27 mouse cellular contexts compared by ENCODE assay signal in genomic region chr4:25610481-25610880, GRCm38 (mm10).
"Had no signal": no experiment of that assay in that cellular context is flagged by ENCODE, and none has a peak within 500 bp of the region (broad histone marks: within the 10 kb centered on the region; RNA-seq: fewer than 3 reads in every experiment).

No protein-coding gene starts in this region.

- H3K9me3 ChIP-seq: heart, embryonic 13.5 days; heart, embryonic 15.5 days; hindbrain, embryonic 13.5 days; hindbrain, embryonic 15.5 days; kidney, embryonic 15.5 days; limb, embryonic 13.5 days; limb, embryonic 15.5 days; liver, embryonic 12.5 days had no signal

- DNase-seq: gastrocnemius, postnatal 14 days; gastrocnemius, postnatal 36 days; heart, adult 11 months; heart, adult 2 months; heart, postnatal 14 days; heart, postnatal 36 days; kidney, adult 11 months; kidney, adult 2 months; kidney, adult 9 months; kidney, postnatal 14 days; kidney, postnatal 36 days; layer of hippocampus, adult 9-11 months; layer of hippocampus, postnatal 36 days; left cerebral cortex, postnatal 4 days had no signal

- H3K4me3 ChIP-seq: heart, adult 2 months; heart, embryonic 13.5 days; heart, embryonic 15.5 days; hindbrain, embryonic 13.5 days; hindbrain, embryonic 15.5 days; kidney, embryonic 15.5 days; limb, embryonic 13.5 days; limb, embryonic 15.5 days; liver, embryonic 12.5 days had no signal

- H3K36me3 ChIP-seq: heart, embryonic 13.5 days; heart, embryonic 15.5 days; hindbrain, embryonic 13.5 days; hindbrain, embryonic 15.5 days; kidney, embryonic 15.5 days; limb, embryonic 13.5 days; limb, embryonic 15.5 days; liver, embryonic 12.5 days had no signal

- H3K9ac ChIP-seq: heart, embryonic 13.5 days; heart, embryonic 15.5 days; hindbrain, embryonic 13.5 days; hindbrain, embryonic 15.5 days; kidney, embryonic 15.5 days; limb, embryonic 13.5 days; limb, embryonic 15.5 days; liver, embryonic 12.5 days; liver, embryonic 14.5 days had no signal

- H3K27ac ChIP-seq: heart, adult 2 months; heart, embryonic 13.5 days; heart, embryonic 15.5 days; hindbrain, embryonic 13.5 days; hindbrain, embryonic 15.5 days; hindbrain, postnatal 0 days; kidney, embryonic 15.5 days; kidney, postnatal 0 days; limb, embryonic 13.5 days; limb, embryonic 15.5 days; liver, embryonic 12.5 days; liver, embryonic 14.5 days had no signal

- ATAC-seq: hindbrain, postnatal 0 days; intestine, embryonic 16.5 days; liver, embryonic 12.5 days had no signal

- H3K4me1 ChIP-seq: heart, embryonic 13.5 days; heart, embryonic 15.5 days; hindbrain, embryonic 13.5 days; hindbrain, embryonic 15.5 days; kidney, embryonic 15.5 days; limb, embryonic 13.5 days; limb, embryonic 15.5 days; liver, embryonic 12.5 days had no signal

- H3K4me2 ChIP-seq: heart, embryonic 11.5 days; heart, embryonic 13.5 days; heart, embryonic 15.5 days; hindbrain, embryonic 13.5 days; hindbrain, embryonic 15.5 days; kidney, embryonic 15.5 days; limb, embryonic 13.5 days; limb, embryonic 15.5 days; liver, embryonic 12.5 days had no signal

- H3K27me3 ChIP-seq: heart, embryonic 13.5 days; heart, embryonic 15.5 days; hindbrain, embryonic 13.5 days; hindbrain, embryonic 15.5 days; kidney, embryonic 15.5 days; limb, embryonic 13.5 days; limb, embryonic 15.5 days; liver, embryonic 12.5 days had no signal
